ENCODE assay signal across 17 mouse cellular contexts in the genomic region with DNA sequence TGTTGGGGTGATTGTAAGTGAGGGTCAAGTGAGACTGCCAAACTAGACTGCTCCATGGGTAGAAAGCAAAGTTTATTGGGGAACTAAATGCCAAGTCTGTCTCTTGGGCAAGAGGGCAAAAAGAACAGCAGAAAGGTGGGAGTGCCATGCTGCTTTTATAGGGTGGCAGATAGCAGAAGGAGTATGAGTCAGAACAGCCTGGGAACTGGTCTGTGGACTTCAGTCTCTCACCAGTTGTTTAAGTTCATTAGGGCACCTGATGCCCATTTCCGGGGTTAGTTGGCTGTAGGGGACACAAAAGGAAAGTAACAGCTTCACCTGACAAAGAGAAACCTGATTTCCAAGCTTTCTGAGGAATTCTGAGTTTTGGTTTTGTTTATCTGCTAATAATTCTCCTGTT.
"Had no signal": no experiment of that assay in that cellular context is flagged by ENCODE, and none has a peak within 500 bp of the region (broad histone marks: within the 10 kb centered on the region; RNA-seq: fewer than 3 reads in every experiment).

No protein-coding gene starts in this region.

- H3K4me2 ChIP-seq: lung, embryonic 15.5 days; midbrain, embryonic 11.5 days; midbrain, embryonic 13.5 days; midbrain, embryonic 15.5 days; neural tube, embryonic 12.5 days had no signal

- DNase-seq: liver, postnatal 0 days; lung, adult 2 months; lung, postnatal 14 days; lung, postnatal 36 days; right cerebral cortex, postnatal 14 days; spleen, adult 18-20 months; thymus, adult 2 months; thymus, postnatal 25 days; thymus, postnatal 4 days had no signal

- H3K9me3 ChIP-seq: lung, embryonic 15.5 days; megakaryocyte, embryonic 14.5 days; midbrain, embryonic 13.5 days; midbrain, embryonic 15.5 days; neural tube, embryonic 12.5 days had no signal

- H3K9ac ChIP-seq: liver, postnatal 0 days; lung, embryonic 15.5 days; midbrain, embryonic 13.5 days; midbrain, embryonic 15.5 days; neural tube, embryonic 12.5 days had no signal

- H3K27me3 ChIP-seq: lung, embryonic 15.5 days; megakaryocyte, embryonic 14.5 days; midbrain, embryonic 13.5 days; midbrain, embryonic 15.5 days; neural tube, embryonic 12.5 days had no signal

- H3K27ac ChIP-seq: lung, embryonic 15.5 days; macrophage; midbrain, embryonic 13.5 days; midbrain, embryonic 15.5 days; neural tube, embryonic 12.5 days had no signal

- H3K4me3 ChIP-seq: lung, embryonic 15.5 days; megakaryocyte, embryonic 14.5 days; midbrain, embryonic 13.5 days; midbrain, embryonic 15.5 days; neural tube, embryonic 12.5 days had no signal

- H3K4me1 ChIP-seq: megakaryocyte, embryonic 14.5 days; midbrain, embryonic 13.5 days; midbrain, embryonic 15.5 days; neural tube, embryonic 12.5 days had no signal

- ATAC-seq: liver, postnatal 0 days; lung, postnatal 0 days; midbrain, embryonic 13.5 days; midbrain, embryonic 15.5 days had no signal

- H3K36me3 ChIP-seq: lung, embryonic 15.5 days; midbrain, embryonic 13.5 days; midbrain, embryonic 15.5 days; neural tube, embryonic 12.5 days had no signal
